Mouse (Mus musculus) kidney, adult 18-20 months (tissue): ENCODE results near the gene 1700067K01Rik.

ENCODE experiments used
- DNase-seq: peaks from one replicate; pipeline ENCODE4 v3.0.0; 2021

The 1700067K01Rik gene

GRCm38 (mm10) chr8:84012499-84013165 lies 11.3 kb downstream of the 1700067K01Rik start:
- DNase-seq, result peak; percentile 58

- no peak for DNase-seq
These were observed 14.5 kb downstream of the 1700067K01Rik start for GRCm38 (mm10) chr8:84015833-84016232.

- no peak for DNase-seq
These were observed 18.4 kb downstream of the 1700067K01Rik start for GRCm38 (mm10) chr8:84019738-84020137.

- peak; percentile 77 for DNase-seq
These were observed 19.8 kb downstream of the 1700067K01Rik start, which contains the start of gene Palm3 for GRCm38 (mm10) chr8:84021096-84021495. Palm3 (plus strand) TSS chr8:84021471.

- DNase-seq, result peak; percentile 42
These were observed 20.3 kb downstream of the 1700067K01Rik start for GRCm38 (mm10) chr8:84021569-84021968.

GRCm38 (mm10) chr8:84023085-84023484 lies 21.8 kb downstream of the 1700067K01Rik start:
- DNase-seq, result peak; percentile 85

- peak; percentile 73 for DNase-seq
These were observed 22.3 kb downstream of the 1700067K01Rik start for GRCm38 (mm10) chr8:84023631-84024030.

- DNase-seq, result peak; percentile 77
These were observed 22.9 kb downstream of the 1700067K01Rik start for GRCm38 (mm10) chr8:84024171-84024570.

GRCm38 (mm10) chr8:84025863-84026262 lies 24.6 kb downstream of the 1700067K01Rik start:
- no peak for DNase-seq

GRCm38 (mm10) chr8:84027449-84027848 lies 26.1 kb downstream of the 1700067K01Rik start:
- DNase-seq, result no peak

GRCm38 (mm10) chr8:84029272-84029671 lies 28.0 kb downstream of the 1700067K01Rik start:
- no peak for DNase-seq

- no peak for DNase-seq
These were observed 31.5 kb downstream of the 1700067K01Rik start for GRCm38 (mm10) chr8:84032777-84033176.

- no peak for DNase-seq
These were observed 36.7 kb downstream of the 1700067K01Rik start for GRCm38 (mm10) chr8:84038015-84038414.

- DNase-seq, result peak; percentile 78
These were observed 37.7 kb downstream of the 1700067K01Rik start for GRCm38 (mm10) chr8:84039050-84039449.

GRCm38 (mm10) chr8:84042066-84042947 lies 41.0 kb downstream of the 1700067K01Rik start, which contains the start of gene Il27ra:
Il27ra (minus strand) TSS chr8:84042589.
- DNase-seq, result peak; percentile 74

- no peak for DNase-seq
These were observed 41.6 kb downstream of the 1700067K01Rik start for GRCm38 (mm10) chr8:84042948-84043342.

- no peak for DNase-seq
These were observed 42.8 kb downstream of the 1700067K01Rik start for GRCm38 (mm10) chr8:84044103-84044502.

GRCm38 (mm10) chr8:84044900-84045299 lies 43.6 kb downstream of the 1700067K01Rik start, which contains the start of gene Rln3:
Rln3 (minus strand) TSS chr8:84045000.
- DNase-seq, result no peak

- no peak for DNase-seq
These were observed 45.2 kb downstream of the 1700067K01Rik start for GRCm38 (mm10) chr8:84046505-84046904.

GRCm38 (mm10) chr8:84048171-84048570 lies 46.9 kb downstream of the 1700067K01Rik start:
- no peak for DNase-seq

- no peak for DNase-seq
These were observed 51.4 kb downstream of the 1700067K01Rik start for GRCm38 (mm10) chr8:84052746-84053145.

- DNase-seq, result no peak
These were observed 51.9 kb downstream of the 1700067K01Rik start for GRCm38 (mm10) chr8:84053229-84053628.
